Mouse (Mus musculus): ENCODE results near the gene Rtl6. TPM values are rescaled to one million over a fixed set of nuclear protein-coding genes. Genes with fewer than 3 reads are reported as not detected.

Gene Rtl6
- total RNA-seq, 2 experiments from 2014 or later, result 52.7 to 53.7 TPM

DNA sequence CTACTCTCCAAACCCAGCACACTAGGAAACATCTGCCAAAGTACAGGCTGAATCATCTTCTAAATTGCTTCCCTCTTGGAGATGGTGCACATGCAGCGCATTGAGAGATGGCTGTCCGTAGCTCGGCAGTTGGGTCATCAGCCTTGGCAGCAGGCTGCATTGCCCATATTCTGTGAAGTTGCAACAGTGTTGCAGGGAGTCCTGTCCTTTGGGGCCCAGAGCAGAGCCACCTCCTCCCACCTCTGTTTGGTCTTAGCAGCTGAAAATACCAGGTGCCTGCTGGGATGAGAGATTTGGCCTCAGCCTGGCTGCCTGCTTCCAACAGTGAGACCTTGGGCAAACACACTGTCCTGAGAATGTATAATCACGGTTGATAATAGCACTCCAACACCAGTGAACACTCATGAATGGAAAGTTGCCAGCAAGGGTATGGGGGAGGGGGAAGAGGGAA lies 30.8 kb upstream of the Rtl6 start:
- no peak for DNase-seq (ENCODE audit: extremely low spot score in 1 of 2, low spot score in 2 of 2)

DNA sequence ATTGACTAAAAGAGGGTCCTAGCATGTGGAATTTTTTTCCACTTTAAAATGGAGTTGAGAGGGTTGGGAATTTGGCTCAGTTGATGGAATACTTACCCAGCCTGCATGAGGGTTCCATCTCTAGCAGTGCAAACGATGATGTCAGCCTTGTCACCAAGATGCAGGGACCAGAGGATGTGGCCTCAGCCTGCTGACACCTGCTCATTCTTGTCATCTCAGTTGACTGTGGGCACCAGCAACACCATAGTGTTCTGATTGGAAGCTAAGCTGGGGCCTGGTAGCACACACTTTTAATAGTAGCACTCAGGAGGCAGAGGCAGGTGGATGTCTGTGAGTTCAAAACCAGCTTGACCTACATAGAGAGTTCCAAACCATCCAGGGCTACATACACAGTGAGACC lies 21.0 kb upstream of the Rtl6 start:
- TF ChIP-seq CTCF (IDR thresholded peaks at IDR 0.05), result no peak
- H3K27ac ChIP-seq, result no peak overlapping the region
- no peak overlapping the region for H3K4me3 ChIP-seq
- intact Hi-C loops (cut with DNase I), result no loop called here
- no peak for DNase-seq (ENCODE audit: extremely low spot score in 1 of 2, low spot score in 2 of 2)

More for the DNA sequence above, 30.8 kb upstream of the Rtl6 start:
- H3K4me3 ChIP-seq, result no peak overlapping the region
- intact Hi-C loops (cut with DNase I), result no loop called here
- TF ChIP-seq CTCF (IDR thresholded peaks at IDR 0.05), result no peak
- no peak overlapping the region for H3K27ac ChIP-seq

DNA sequence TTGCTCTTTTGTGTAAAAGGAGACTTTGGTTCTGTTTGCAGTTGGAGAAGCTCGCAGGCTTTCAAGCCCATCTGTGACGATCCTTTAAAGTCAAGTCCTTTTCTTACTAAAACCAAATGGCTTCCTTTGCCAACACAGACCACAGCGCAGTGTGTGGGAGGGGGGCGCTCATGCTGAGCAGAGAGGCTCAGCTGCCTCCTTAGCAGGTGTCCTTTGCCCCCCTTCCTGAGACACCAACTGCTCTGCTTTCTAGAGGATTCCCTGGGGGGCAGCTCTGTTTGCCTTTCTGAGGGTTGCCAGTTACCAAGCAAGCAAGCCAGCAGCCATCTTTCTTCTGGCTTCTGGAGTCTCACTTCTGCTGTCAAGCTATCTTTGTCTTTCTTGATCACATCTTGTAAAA lies 19.4 kb upstream of the Rtl6 start:
- intact Hi-C loops (cut with DNase I), result no loop called here
- TF ChIP-seq CTCF (IDR thresholded peaks at IDR 0.05), result no peak
- H3K27ac ChIP-seq, result no peak overlapping the region
- DNase-seq (ENCODE audit: extremely low spot score in 1 of 2, low spot score in 2 of 2), result no peak
- H3K4me3 ChIP-seq, result no peak overlapping the region

DNA sequence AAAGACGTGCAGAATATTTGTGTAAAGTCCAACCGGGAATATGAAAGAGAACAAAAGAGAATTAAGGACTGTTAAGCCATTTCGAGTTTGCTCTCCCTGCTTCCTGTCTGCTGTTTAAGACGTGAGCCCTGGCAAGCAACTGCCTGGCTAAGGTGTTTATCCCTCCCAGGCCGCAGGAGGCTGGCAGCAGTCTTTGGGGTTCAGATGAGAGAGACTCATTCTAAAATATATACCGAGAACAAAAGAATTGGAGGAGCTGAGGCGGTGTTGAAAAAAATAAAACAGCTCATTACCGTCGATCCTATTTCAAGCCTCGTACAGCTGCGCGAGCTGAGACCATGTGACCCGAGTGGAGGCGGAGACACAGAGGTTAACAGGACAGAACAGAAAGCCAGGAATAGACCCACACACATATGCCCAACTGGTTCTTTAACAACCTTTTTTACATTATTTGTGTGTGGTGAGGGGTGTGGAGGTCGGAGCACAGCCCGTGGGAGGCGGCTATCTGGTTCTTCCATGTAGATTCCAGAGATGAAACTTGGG lies 9.0 kb upstream of the Rtl6 start:
- no peak for DNase-seq (ENCODE audit: extremely low spot score in 1 of 2, low spot score in 2 of 2)
- H3K27ac ChIP-seq, result no peak overlapping the region
- no peak overlapping the region for H3K4me3 ChIP-seq
- intact Hi-C loops (cut with DNase I), result no loop called here
- no peak for TF ChIP-seq CTCF (IDR thresholded peaks at IDR 0.05)

DNA sequence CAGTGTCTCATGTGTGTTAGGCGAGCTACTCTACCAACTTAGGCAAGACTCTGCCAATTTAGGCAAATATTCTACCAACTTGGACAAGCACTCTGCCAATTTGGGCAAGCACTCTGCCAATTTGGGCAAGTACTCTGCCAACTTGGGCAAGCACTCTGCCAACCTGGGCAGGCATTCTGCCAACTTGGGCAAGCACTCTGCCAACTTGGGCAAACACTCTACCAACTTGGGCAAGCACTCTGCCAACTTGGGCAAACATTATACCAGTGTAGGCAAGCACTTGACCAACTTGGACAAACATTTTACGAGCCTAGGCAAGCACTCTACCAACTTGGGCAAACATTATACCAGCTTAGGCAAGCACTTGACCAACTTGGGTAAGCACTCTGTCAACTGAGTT lies 3.9 kb upstream of the Rtl6 start:
- no peak overlapping the region for H3K4me3 ChIP-seq
- no peak overlapping the region for H3K27ac ChIP-seq
- intact Hi-C loops (cut with DNase I), result no loop called here
- TF ChIP-seq CTCF (IDR thresholded peaks at IDR 0.05), result no peak
- DNase-seq (ENCODE audit: extremely low spot score in 1 of 2, low spot score in 2 of 2), result no peak

DNA sequence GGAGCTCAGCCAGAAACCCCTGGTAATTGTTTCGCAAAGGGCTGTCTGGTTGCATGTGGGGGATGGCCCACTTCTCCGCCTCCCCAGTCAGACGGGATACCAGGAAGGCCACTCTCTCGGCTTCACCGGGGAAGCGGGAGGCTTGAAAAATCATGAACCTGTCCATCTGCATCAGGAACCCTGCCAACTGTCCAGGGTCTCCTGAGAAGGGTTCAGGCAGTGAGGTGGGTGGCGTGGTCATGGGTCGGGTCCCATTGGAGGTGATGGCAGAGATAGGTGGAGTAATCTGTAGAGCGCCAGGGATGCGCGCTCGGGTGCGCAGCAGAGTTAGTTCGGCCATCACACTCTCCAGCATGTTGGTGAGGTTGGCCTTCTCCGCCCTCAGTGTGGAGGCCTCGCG lies 949 bp downstream of the Rtl6 start:
- TF ChIP-seq CTCF (IDR thresholded peaks at IDR 0.05), result no peak
- intact Hi-C loops (cut with DNase I), result no loop called here
- no peak overlapping the region for H3K27ac ChIP-seq
- H3K4me3 ChIP-seq, result peak overlapping the region; percentile 60; the same call in 1 of the 2 replicates
- DNase-seq (ENCODE audit: extremely low spot score in 1 of 2, low spot score in 2 of 2), result no peak

DNA sequence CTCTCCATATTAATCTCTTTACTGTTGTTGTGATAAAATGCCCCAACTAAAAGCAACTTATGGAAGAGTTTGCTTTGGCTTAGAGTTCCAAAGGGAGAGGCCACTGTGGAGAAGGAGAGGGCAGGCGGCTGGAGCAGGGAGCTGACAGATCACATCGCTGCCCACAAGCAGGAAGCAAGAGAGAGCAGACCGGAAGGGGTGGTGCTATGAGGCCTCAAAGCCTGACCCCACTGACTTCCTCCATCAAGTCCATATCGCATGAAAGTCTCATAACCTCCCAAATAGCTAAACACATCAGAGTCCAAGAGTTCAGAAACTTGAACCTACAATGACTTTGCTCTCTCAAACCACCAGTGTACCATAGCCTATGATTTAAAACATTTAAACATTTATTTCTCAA lies 6.6 kb downstream of the Rtl6 start:
- intact Hi-C loops (cut with DNase I), result no loop called here
- TF ChIP-seq CTCF (IDR thresholded peaks at IDR 0.05), result no peak
- no peak overlapping the region for H3K4me3 ChIP-seq
- H3K27ac ChIP-seq, result no peak overlapping the region
- no peak for DNase-seq (ENCODE audit: extremely low spot score in 1 of 2, low spot score in 2 of 2)

DNA sequence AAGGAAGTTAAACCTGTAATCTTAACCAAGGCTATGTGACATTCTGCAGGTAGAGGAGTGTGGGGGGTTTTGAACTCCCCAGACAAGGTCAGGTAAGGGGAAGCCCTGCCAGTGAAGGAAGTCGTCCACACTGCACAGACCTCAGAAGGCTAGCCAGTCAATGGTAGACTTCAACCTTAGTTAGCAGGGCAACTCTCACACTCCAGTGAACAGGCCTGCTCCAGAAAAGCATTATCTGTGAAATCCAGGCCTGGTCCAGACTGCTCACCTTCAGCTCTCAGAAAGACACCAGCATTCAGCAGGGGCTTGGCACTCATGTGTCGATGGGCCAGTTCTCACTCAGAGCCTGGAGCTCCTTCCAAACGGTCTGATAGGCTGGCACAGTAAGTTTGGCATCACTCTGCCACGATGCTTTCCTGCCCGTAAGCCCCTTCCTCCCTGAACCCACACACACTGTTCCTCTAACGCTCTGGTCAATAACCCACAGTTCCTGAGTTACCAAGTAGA lies 8.3 kb downstream of the Rtl6 start:
- TF ChIP-seq CTCF (IDR thresholded peaks at IDR 0.05), result no peak

DNA sequence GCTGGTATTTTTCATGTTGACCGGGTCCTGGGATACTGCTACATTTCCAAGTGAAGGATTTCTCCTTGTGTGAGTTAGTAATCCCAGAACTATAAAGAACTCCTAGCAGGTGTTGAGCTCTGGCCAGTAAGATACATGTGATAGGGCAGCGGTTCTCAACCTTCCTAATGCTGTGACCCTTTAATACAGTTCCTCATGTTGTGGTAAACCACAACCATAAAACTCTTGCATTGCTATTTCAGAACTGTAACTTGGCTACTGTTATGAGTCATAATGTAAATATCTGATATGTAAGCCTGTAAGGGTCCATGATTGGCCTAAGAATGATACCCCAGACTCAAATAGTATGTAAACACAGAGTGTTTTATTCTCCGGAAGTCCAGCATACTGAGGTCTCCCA lies 11.6 kb downstream of the Rtl6 start:
- no peak for TF ChIP-seq CTCF (IDR thresholded peaks at IDR 0.05)
- intact Hi-C loops (cut with DNase I), result no loop called here
- no peak for DNase-seq (ENCODE audit: extremely low spot score in 1 of 2, low spot score in 2 of 2)
- Histone ChIP-seq H3K27ac (no peak overlapping the region), H3K4me3 (no peak overlapping the region)

More for the DNA sequence above, 8.3 kb downstream of the Rtl6 start:
- H3K4me3 ChIP-seq, result no peak overlapping the region
- intact Hi-C loops (cut with DNase I), result no loop called here
- no peak for DNase-seq (ENCODE audit: extremely low spot score in 1 of 2, low spot score in 2 of 2)
- no peak overlapping the region for H3K27ac ChIP-seq

DNA sequence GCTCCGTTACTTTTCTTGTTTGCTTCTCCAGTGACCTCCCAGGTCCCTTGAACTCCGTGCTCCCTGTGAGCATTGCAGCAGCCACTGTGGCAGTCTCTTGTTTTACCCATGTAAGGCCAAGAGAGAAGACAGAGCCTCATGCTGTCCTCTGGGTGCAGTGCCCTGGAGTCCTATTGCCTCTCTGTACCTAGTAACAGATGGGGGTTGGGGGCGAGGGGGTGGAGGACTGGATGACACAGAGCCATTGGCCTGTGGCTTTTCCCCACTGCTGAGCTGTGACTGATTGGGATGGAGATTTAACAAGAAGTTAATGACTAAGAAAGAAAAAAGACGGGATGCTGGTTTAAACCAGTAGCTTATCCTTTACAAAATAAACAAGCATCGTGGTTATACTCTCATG lies 16.4 kb downstream of the Rtl6 start:
- no peak overlapping the region for H3K27ac ChIP-seq
- H3K4me3 ChIP-seq, result no peak overlapping the region
- DNase-seq (ENCODE audit: extremely low spot score in 1 of 2, low spot score in 2 of 2), result no peak
- no peak for TF ChIP-seq CTCF (IDR thresholded peaks at IDR 0.05)
- intact Hi-C loops (cut with DNase I), result no loop called here

DNA sequence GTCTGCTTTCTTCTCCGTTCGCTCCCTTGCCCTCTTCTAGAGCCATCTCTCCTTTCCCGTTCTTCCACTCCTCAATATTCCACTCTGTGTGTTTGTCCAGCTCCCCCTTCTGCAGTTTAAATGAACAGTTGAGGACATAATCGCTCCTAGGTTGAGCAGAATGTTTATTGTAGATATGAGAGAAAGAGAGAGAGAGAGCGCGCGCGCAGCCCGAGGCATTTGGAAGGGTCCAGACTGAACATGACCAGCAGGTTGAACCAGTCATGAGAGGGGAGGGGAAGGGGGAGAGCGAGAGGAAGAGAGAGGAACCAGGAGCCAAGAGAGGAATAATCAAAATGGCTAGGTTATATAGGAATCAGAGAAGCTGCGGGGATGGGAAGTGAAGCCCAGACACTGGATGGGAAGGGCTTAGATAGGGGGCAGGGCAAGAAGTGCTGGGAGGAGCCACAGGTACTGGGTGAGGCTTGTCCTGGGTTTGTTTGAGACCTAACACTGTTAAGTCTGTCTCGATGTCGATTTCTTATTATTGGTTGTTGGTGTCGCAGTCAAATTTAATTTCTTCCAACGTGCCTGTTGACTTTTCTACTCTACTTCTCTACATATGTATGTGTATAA lies 18.5 kb downstream of the Rtl6 start:
- no peak overlapping the region for H3K4me3 ChIP-seq
- no peak for TF ChIP-seq CTCF (IDR thresholded peaks at IDR 0.05)
- intact Hi-C loops (cut with DNase I), result loop anchor here (5.0 kb wide), 1 partner anchor 58 kb away; no protein-coding TSS in a partner anchor
- H3K27ac ChIP-seq, result no peak overlapping the region
- no peak for DNase-seq (ENCODE audit: extremely low spot score in 1 of 2, low spot score in 2 of 2)

DNA sequence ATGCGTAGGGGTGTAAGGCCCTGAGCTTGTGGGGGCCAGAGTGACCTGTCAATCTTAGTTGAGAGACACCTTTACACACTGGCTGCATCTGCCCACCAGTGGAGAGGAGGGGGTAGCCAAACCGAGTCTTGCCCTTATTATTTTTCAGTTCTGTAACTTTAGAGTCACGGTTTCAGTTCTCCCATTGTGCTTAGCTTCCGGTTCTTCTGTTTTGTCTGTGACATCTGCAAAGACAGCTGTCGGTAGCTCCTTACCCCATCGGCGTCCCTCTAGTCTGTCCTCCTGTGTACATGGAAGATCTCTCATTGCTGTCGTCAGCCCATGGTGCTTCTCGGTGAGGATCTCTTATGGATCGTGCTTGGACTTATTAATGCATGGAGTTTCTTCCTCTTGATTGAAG lies 20.5 kb downstream of the Rtl6 start:
- H3K27ac ChIP-seq, result no peak overlapping the region
- TF ChIP-seq CTCF (IDR thresholded peaks at IDR 0.05), result no peak
- intact Hi-C loops (cut with DNase I), result loop anchor here (5.0 kb wide), 1 partner anchor 60 kb away; no protein-coding TSS in a partner anchor
- H3K4me3 ChIP-seq, result no peak overlapping the region
- DNase-seq (ENCODE audit: extremely low spot score in 1 of 2, low spot score in 2 of 2), result no peak

DNA sequence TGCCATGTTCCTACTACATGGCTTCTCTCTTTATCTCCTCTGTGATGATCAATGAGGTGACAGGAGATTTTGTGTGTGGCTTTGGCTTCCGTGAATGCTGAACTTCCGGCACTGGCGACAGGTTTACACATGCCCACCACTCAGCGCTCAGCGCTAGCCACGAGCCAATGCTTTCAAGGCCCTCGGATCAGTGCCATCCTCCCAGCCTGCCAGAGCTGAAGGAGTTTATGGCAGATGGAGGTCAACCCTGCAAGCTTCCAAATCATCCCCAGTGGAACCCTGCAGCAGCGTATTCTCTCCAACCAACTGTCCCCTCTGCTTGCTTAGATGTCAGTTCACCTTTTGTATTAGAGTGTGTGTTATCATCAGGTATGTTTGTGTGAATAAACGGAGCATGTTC lies 21.0 kb downstream of the Rtl6 start:
- intact Hi-C loops (cut with DNase I), result loop anchor here (5.0 kb wide), 1 partner anchor 61 kb away; no protein-coding TSS in a partner anchor
- no peak for TF ChIP-seq CTCF (IDR thresholded peaks at IDR 0.05)
- H3K4me3 ChIP-seq, result no peak overlapping the region
- DNase-seq (ENCODE audit: extremely low spot score in 1 of 2, low spot score in 2 of 2), result no peak
- no peak overlapping the region for H3K27ac ChIP-seq

Measured in left cerebral cortex, adult 2 months (tissue).